Mouse (Mus musculus) cerebellum, adult 11-12 months (tissue): Measurements from ENCODE around the gene Hist3h2a.
"Not testable (repeated sequence)": the region's sequence is repeated elsewhere in the genome, so short reads cannot be mapped to it uniquely, and the experiment has no call there.

Experiments used
- DNase-seq: peaks from one replicate; pipeline ENCODE4 v3.0.0; 2022

Hist3h2a gene

DNA sequence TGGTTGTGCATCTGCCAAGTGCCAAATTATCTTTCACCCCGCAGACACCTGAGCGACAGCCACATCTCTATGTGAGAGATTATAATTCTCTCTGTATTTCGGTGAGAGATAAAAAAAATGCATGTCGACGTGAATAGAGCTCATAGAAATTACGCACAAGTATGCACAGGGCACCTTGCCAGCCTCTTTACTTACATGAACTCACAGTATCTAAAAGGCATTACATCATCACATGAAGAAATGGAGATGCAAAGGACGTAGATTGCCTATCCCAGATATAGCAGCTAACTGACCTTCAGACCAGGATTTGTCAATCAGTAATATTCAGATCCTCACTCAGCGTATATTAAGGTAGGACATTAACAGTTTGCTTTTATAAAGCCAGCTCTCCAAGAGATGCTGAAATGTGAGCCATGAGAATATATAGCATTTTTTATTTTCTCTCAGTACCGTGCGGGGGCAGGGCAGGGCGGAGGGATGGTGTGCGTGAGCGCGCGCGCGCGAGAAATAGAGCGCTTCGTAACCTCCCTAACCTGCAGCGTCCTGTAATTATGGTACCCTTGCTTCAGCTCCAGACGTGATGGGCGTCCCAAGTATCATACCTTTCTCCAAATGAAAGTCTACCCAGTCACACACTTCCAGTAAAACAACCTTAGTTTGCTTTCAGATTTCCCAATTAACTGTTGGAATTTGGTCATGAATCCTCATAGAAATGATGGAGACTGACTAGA lies 6.5 kb upstream of the Hist3h2a start:
- peak; percentile 81 for DNase-seq

DNA sequence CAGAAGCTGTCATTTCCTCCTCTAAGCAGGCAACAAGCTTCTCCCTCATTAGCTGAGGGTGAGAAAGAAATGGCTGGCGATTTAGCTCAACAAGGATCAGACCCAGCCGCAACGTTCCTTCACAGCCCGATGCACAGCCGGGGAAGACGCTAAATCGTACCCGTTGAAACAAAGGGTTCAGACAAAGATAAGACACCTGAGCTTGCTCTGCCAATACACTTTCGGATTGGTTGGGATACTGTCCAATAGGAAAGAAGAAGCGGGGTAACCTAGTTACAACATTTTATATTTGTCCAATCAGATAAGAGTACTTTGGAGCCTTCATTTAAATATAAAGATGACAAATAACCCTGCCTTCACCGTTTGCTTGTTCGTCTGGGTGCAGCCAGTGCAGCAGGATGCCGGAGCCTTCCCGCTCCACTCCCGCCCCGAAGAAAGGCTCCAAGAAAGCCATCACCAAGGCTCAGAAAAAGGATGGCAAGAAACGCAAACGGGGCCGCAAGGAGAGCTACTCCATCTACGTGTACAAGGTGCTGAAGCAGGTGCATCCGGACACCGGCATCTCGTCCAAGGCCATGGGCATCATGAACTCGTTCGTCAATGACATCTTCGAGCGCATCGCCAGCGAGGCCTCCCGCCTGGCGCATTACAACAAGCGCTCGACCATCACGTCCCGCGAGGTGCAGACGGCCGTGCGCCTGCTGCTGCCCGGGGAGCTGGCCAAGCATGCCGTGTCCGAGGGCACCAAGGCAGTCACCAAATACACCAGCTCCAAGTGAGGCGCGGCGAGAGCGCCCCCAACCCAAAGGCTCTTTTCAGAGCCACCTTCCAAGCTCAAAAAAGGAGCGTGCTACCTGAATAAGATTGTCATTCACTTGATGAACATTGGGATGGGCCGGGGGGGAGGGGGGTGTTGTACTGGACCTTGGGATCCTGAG lies 5.7 kb upstream of the Hist3h2a start, which contains the start of gene Hist3h2ba:
Gene Hist3h2ba (plus strand): TSS at position 379 of the 938 bp plus-strand sequence.
- peak; percentile 89 for DNase-seq

DNA sequence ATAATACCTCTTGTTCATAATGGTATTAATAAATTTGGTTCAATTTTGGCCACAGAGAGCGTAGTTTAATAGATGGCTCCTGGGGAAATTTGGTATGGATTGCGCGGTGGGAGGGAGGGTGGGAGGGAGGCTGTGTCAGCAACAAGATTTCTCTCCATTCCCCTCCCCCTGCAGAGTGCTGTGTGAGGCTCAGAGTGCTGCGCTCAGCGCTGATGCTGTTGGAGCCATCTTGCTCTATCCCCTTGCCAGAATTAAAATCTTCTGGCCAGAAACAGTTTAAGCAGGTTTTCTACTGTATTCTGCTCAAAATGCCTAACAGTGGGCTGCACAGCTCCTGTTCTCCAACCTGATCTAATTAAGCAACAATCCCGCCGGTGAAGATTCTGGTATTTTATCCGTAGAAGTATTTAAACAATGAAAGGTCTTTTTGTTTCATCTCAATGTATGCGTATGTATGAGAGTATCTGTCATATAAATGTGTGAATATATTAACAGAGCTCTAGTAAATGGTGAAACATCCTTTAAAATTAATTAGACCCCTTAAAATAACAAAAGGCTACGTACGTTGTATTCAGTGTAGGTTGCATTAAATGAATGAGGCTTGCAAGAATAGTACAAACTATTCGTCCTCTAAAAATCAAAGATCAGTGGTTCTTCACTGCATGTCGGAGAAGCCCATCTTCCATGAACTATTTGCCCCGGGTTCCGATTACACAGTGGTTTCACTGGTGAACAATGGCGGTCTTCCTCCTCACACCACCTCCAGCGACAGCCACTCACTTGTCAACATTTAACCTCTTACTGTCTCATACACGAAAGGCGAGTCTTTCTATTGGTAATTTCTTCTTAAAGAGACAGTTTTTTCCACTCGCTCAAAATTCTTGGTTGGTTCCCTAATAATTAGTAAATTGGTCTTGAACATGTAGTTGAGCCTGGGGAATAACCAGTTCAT lies 4.7 kb upstream of the Hist3h2a start:
- DNase-seq: peak; percentile 82

DNA sequence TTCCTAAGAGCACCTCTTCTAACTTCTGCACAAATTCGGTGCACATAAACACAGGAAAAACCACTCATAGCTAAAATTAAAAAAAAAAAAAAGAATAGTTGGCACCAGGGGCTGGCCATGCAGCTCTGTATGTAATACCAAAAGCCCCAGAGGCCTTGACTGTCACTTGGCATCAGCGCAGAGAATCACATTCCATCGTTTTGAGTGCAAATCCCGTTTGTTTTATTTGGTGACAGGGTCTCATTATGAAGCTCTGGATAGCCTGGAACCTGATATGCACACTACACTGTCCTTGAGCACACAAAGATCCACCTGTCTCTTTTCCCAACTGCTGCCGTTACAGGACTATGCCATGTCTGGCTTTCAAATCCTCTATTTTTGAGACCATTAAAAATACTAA lies 3.3 kb upstream of the Hist3h2a start:
- no peak for DNase-seq

DNA sequence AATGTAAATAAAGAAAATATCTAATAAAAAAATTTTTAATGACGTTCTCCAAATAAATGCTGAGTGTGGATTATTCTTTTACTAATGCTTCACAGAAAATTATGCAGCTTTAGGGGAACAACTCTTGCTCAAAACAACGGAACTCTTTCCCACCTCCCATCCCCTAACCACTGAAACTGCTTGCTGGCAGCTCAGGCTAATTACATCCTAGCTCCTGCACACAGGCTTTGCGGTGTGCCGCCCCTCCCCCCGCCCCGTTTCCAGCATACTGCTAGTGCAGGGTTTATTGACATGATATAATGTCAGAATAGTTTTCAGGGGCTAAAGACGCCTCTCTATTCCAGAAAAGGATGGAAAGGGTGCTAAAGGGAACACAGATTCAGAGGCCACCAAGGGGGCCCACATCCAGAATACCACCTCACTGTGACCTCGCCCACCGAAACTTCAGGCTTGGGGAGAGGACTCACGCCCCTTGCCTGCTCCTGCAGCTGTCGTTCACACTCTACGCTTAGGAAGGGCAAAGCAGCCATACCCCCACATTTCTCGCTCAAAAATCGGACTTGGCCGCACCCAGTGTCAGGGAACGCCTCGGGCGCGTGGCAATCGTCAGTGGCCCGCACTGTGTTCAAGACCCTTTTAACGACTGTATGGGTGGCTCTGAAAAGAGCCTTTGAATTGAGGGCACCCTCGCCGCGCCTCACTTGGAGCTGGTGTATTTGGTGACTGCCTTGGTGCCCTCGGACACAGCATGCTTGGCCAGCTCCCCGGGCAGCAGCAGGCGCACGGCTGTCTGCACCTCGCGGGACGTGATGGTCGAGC lies 925 bp upstream of the Hist3h2a start:
- DNase-seq: no peak

DNA sequence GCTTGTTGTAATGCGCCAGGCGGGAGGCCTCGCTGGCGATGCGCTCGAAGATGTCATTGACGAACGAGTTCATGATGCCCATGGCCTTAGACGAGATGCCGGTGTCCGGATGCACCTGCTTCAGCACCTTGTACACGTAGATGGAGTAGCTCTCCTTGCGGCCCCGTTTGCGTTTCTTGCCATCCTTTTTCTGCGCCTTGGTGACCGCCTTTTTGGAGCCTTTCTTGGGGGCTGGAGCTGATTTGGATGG lies 390 bp upstream of the Hist3h2a start:
- not testable (repeated sequence) for DNase-seq

DNA sequence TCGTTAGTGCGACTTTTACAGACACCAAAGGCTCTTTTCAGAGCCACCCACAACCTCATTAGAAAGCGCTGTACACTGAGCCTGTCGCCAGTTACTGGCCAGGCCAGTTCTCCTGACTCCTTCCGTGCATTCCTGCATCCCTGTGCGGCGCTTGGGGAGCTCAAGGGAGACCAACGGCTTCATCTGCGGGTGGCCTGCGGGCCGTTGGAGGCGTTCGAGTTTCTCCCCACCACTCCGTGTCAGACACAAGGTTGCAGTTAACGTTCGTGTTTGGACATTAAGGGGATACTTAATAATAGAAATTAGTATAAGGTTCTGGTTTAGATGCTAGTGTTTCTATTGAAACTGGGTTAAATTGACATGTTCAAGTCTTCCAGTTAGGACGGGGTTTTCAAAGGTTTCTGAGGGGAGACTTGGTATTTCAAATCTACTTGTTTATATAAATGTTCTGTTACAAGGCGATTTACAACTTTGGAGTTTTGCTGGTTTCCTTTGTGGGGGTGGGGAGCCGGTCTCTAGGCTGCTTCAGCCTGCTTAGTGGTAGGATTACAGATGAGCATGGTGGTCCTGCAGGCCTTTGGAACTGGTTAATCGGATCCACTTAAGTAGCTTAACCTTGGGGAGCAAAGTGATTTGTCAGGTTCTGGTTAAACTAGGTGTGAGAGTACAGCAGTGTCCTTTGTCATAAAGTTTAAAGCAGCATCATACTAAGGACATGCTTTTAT lies 820 bp downstream of the Hist3h2a start:
- DNase-seq: no peak

DNA sequence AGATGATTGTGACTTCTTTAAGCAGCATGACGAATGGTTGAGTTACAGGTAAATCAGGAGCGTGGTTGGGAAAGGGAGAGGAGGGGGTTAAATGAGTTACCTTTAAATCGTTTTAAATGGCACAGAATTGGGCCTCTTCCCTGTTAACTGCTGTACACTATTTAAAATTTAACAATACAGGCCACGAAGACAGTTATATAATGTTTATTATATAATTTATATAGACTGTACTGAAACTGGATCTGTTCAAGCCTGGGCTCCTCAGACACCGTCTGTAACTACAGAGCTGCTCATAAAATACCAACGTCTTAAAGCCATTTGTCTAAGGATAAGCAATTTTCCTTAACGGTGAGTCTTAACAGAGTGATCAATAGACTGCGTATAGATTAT lies 1.4 kb downstream of the Hist3h2a start:
- no peak for DNase-seq

DNA sequence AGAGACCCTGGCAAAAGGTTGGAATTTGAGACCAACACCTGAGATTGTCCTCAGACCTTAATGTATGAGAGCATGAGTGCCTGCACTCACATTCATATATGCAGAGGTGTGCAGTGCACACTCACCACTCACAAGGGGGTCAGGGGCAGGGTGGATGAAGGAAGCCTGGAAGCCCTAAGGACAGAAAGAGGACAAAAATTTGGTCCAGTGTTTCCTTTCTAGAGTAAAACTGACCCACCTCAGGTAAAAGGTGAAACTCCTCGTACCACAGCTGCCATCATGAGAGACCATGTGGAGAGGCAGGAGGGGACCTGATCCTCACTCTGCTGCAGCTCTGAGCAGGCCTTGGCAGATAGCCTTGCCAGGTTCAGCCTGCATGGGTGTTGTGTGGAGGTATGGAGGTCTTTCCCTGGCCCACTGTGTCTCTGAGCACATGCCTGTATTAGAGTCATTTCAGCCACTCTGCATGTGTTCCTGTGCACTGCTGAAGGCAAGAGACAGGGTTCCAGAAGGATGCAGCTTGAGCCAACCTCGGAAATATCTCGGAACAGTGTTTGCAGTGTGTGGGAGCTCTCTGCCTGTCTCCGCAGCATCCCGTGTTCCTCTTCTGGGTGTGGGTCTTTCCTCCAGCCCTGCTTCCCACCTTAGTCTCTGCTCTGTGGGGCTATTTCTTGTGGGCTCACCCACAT lies 2.9 kb downstream of the Hist3h2a start:
- DNase-seq: peak; percentile 64

DNA sequence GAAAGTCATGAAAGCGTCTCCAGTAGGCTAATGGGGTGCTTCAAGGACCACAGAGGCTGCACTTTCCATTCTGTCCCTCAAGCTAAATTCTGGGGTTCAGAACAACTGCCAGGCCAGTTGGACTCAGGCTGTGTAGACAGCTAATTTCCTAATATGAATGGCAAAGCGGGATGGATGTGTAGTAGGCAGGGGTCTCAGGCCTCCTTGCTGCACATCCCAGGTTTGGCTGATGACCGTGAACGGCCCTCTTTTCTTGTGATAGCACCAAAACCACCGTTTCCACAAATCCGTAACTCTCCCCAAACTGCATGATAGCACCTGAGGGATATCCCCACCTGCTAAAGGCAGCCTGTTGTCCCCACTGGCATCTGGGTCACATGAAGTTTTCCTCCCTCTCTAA lies 4.1 kb downstream of the Hist3h2a start:
- no peak for DNase-seq

DNA sequence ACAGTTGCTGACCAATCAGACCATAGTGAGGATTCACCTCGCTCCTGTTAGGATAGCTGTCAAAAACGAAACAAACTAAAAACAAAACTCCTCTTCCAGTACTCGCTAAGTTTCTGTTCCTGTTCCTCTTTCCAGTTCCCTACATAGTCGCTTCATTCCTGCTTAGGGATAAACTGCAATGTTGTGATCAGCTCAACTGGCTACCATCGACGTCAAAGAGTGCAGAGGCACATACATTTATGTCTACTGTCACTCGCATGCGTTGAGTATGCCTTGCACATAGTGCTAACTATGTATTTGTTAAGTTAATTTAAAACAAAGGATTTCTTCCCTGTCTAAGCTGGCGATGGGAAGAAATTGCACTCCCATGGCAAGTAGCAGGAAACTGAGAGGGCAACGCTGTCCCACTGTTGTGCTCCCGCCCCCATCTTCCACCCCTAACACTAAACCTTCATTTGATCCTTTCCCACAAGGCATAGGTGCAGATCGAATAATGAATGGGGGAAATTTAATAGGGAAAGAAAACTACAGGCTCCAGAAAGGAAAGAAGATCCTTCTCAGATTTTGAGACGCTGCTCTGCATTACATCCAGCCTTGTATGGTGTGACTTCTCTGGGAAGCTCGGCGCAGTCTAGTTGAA lies 4.8 kb downstream of the Hist3h2a start:
- no peak for DNase-seq

DNA sequence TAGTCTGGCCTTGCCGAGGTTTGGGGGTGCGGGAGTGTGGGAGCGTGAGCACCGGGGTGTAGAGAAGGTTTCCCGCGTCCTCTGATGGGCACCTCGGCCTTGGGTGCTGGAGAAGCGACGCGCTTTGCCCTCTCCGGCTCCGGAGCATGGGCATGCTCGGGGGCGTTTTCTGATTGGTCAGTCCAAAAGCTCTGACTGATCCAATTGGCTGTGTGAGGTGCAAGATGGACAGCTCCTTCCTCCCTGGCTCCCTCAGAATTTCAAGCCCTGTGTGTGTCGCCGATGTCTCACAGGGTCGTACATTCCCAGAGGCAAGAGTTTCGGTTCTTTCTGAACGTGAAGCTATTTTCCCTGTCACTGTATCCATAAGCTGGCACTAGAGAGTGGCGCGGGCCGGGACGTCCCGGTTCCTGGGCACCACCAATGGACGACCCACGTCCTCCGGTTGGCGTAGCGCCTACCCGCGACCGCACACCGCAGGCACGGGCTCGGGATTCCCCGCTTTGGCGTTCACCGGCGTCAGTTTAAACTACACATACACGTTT lies 5.5 kb downstream of the Hist3h2a start:
- peak; percentile 94 for DNase-seq

DNA sequence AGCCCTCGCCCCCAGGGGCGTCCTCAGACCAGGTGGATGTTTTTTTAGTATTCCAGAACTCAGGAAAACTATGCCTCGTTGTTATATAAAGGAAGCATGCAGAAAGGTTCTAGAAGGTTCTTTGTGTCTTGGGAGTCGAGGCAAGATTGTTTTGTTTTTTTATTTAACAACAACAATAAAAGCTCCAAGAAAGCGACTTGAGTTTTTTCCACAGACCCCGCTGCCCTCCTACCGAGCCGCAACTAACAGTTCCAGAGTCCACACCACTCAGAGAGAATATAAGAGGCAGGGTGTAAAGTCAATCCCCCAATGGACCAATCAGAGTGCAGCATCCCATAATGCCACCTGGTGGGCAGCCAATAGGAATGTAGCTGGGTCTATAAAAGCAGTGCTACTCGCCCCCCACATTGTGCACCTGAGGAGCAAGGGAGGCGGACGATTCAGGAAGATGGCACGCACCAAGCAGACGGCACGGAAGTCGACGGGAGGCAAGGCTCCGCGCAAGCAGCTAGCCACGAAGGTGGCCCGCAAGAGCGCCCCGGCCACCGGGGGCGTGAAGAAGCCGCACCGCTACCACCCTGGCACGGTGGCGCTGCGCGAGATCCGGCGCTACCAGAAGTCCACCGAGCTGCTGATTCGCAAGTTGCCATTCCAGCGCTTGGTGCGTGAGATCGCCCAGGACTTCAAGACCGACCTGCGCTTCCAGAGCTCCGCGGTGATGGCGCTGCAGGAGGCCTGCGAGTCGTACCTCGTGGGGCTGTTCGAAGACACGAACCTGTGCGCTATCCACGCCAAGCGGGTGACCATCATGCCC lies 7.1 kb downstream of the Hist3h2a start:
- DNase-seq: peak; percentile 61

DNA sequence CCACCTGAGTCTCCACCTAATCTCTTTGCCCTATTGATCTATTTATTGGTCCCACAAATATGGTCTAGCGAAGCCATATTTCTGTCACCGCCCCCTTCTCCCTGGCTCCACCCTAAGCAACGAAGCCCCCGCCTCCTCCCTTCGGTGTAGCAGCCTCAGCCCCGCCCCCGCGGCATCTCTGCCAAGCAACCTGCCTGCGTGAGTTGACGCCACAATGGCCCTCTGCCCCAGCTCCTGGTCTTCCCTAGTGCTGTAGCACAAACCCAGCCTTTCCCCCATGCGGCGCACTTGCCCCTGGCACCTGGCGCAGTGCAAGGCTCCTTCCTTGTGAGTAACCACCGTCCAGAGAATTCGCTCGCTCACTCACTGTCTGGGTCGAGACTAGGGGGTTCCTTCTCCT lies 9.1 kb downstream of the Hist3h2a start:
- DNase-seq: no peak

DNA sequence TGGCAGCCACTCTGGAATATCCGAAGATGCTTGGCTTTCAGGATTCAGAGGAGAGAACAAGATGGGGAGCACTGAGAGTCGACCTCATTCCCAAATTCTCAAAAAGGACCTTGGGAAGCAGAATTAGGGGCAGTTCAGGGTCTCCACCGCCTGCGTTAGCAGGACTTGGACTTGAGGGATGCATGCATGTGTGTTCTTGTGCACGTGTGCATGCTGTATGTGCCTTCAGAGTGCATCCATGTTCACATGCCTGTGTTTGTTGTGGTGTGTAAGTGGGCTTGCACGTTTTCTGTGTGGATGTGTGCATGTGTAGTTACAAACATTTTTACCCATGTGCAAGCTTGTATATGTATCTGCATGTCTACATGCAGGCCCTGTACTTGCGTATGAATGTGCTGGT lies 9.7 kb downstream of the Hist3h2a start:
- DNase-seq: no peak

DNA sequence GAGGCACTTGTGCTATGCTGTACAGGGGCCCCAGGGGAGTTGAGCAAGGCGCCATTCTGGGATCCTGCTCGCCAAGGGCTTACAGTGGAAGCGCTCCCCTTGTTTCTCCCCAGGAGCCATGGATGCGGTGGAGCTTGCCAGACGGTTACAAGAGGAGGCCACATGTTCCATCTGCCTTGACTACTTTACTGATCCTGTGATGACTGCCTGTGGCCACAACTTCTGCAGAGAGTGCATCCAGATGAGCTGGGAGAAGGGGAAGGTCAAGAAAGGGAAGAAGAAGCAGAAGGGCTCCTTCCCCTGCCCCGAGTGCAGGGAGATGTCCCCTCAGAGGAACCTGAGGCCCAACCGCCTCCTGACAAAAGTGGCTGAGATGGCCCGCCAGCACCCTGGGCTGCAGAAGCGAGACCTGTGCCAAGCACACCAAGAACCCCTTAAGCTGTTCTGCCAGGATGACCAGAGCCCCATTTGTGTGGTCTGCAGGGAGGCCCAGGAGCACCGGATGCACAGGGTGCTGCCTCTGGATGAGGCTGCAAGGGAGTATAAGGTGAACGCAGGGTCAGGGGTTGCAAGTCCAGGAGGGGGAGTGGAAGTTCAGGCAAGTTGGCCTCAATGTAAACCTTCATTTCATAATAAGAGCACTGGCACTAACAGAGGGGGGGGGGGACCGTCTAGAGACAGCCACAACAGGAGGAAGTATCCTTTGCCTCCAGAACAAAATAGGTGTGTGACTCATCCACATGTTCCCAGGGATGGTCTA lies 10.7 kb downstream of the Hist3h2a start:
- DNase-seq: peak; percentile 19

DNA sequence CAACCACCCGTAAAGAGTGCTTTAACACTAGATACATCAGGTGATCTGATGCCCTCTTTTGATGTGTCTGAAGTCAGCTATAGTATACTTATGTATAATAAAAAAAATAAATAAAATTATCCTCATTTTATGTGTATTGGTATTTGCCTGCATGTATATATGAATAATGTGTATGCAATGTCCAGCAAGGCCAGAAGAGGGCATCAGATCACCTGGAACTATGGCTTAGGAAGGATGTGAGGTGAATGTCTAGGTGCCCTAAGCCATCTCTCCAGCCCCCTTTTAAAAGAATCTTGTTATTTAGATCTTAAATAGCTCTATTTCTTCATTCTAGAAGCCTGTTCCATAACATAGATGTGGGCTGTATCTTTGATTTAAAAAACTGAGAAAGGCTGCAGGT lies 12.9 kb downstream of the Hist3h2a start:
- DNase-seq: no peak

DNA sequence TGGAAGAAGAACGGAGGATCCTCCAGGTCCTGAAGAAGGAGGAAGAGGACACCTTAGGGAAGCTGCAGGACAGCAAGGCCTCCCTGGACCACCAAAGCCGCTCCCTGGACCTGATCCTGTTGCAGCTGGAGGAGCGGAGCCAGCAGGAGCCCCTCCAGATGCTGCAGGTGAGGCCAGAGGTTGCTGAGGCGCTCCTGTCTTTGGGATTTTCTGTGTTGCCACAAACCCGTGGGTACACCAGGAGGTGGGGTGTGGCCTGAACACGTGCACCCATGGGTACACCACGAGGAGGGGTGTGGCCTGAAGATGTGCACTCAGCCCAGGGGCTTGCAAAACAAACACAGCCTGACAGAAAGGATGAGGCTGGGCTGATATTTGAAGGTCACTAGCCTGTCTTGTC lies 14.1 kb downstream of the Hist3h2a start:
- DNase-seq: peak; percentile 18
